Mouse (Mus musculus) lung, embryonic 14.5 days (tissue): Measurements from ENCODE around the gene Slc2a3. TPM values are rescaled to one million over a fixed set of nuclear protein-coding genes. Genes with fewer than 3 reads are reported as not detected.
A peak's percentile ranks its signal among the peaks of the same experiment; 100 is the strongest.

Experiments
- ATAC-seq: fragments of 200-750 bp; cut with Nextera tagmentation; 2 replicates; pipeline ENCODE4 v1.8.0; 2017; ENCODE audit warnings: mild to moderate bottlenecking, moderate TSS enrichment, moderate library complexity; ENCODE audit not compliant: insufficient read depth
- DNase-seq: peaks from one replicate; pipeline ENCODE4 v3.0.0-alpha.2; 2015
- H3K27ac ChIP-seq: fragments of 300-500 bp; sonication (generic); 2 replicates; pipeline ENCODE4 v1.5.1; 2014; ENCODE audit warnings: low read depth, mild to moderate bottlenecking, moderate library complexity
- H3K27me3 ChIP-seq: fragments of 300-500 bp; sonication (generic); 2 replicates; pipeline ENCODE4 v1.6.1; 2014; ENCODE audit warnings: low read length, control low read depth; ENCODE audit not compliant: insufficient read depth
- H3K36me3 ChIP-seq: fragments of 300-500 bp; sonication (generic); 2 replicates; pipeline ENCODE4 v1.6.1; 2014; ENCODE audit warnings: control low read depth; ENCODE audit not compliant: insufficient read depth
- H3K4me1 ChIP-seq: fragments of 300-500 bp; sonication (generic); 2 replicates; pipeline ENCODE4 v1.6.1; 2014; ENCODE audit warnings: antibody characterized with exemption, control low read depth; ENCODE audit not compliant: insufficient read depth
- H3K4me2 ChIP-seq: fragments of 300-500 bp; sonication (generic); 2 replicates; pipeline ENCODE4 v1.6.1; 2014; ENCODE audit warnings: mild to moderate bottlenecking
- H3K4me3 ChIP-seq: fragments of 300-500 bp; sonication (generic); 2 replicates; pipeline ENCODE4 v1.5.1; 2014; ENCODE audit warnings: low read depth, low read length
- H3K9ac ChIP-seq: fragments of 300-500 bp; sonication (generic); 2 replicates; pipeline ENCODE4 v1.6.1; 2014
- H3K9me3 ChIP-seq: fragments of 300-500 bp; sonication (generic); 2 replicates; pipeline ENCODE4 v1.6.1; 2016; ENCODE audit warnings: low read depth, low read length, control low read depth
- CTCF ChIP-seq: IDR thresholded peaks from 2 replicates; pipeline ENCODE4 v1.5.1; 2016; ENCODE audit warnings: antibody characterized with exemption, low read depth
- WGBS: fragments of 180-500 bp; shearing (Covaris S2); extraction: QIAGEN DNeasy Blood & Tissue Kit; methylation state at CpG from one replicate; pipeline ENCODE4 v1.1.7; 2014; 5-methylcytosine and 5-hydroxymethylcytosine counted together
- polyA plus RNA-seq: library from polyadenylated mRNA; unstranded; fragments of >200 nt; fragmentation: Nextera tagmentation; extraction: Ambion mirVana; gene quantifications from 2 replicates; pipeline ENCODE4 v1.2.1, GENCODE M21; 2014

Gene Slc2a3
- polyA plus RNA-seq, 1 experiment from 2014 or later: 8.4 TPM

DNA sequence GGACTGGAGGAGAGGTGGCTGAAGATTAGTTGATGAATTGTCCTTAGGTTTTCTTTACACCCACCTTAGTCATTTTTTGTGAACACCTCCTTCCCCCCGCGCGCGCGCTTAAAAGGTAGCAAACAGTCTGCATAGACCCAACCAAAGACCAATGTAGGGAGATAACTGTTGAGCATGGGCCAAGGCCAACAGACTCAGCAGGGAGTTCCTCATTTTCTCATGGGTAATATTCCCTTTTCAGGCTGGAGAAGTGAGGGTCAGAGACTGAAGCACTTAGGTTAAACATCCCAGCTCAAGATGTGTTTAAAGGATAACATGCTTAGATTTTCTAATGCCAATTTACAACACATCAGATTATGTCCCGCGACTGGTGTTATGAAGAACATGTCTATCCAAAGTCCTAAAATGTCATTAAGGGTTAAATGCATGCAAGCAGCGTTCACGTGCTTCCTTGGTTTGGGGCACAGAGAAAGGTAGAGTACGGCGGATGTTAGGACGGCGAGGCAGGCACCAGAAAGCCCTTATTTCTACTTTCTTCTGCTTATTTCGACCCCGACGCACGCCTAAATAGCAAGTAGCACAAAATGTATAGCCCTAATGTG is 37.5 kb downstream of the Slc2a3 start:
- WGBS: 32% methylated on average over 17 of the region's 17 CpGs
- DNase-seq (no peak), ATAC-seq (0 out of 2 replicates have a peak, but pooled peaks have one; percentile 1)
- peak overlapping the region; percentile 94 for H3K4me2 ChIP-seq
- TF ChIP-seq CTCF: no peak
- H3K4me1 ChIP-seq: no peaks in the 10 kb centered on the region; the same call in 1 of the 2 replicates
- H3K27ac ChIP-seq: no peak overlapping the region
- H3K9me3 ChIP-seq: no peaks in the 10 kb centered on the region
- peak overlapping the region; percentile 43 for H3K4me3 ChIP-seq
- H3K27me3 ChIP-seq: no peaks in the 10 kb centered on the region
- H3K36me3 ChIP-seq: no peaks in the 10 kb centered on the region
- no peak overlapping the region for H3K9ac ChIP-seq

DNA sequence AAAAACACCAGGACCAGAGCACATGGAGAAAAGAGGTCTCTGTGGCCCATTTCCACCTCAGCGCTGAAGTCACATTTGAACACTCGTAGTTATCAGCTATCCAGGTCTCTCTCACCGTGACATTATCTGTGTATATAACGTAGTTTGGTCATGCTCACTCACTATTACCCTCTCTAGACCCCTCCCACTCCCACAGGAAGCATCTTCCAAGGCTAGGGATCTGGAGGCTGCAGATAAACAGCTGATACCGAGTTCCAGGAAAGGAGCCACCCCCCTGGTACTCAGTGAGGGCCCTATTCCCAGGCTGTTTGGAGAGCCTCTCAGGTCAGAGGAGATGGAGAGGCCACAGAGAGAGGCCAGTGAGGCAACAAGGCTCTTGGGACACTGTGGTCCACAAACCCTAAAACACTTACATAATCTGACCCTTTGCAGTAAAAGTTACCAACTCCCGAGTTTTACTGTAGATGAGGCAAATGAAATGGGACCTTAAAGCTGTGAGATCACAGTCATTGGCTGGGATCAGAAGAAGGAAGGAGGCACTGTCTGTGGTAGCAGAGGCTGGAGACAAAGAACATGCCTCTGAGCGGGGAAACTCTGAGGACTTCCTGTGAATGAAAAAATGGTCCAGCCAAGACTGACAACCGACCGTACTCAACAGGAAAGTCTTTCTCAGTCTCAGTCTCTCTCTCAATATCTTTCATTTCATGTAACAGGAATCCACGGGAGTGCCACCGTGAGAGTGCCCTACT is 38.3 kb downstream of the Slc2a3 start:
- Histone ChIP-seq H3K9ac (no peak overlapping the region), H3K4me3 (no peak overlapping the region), H3K4me1 (no peaks in the 10 kb centered on the region; the same call in 1 of the 2 replicates), H3K36me3 (no peaks in the 10 kb centered on the region), H3K4me2 (no peak overlapping the region), H3K27ac (no peak overlapping the region), H3K27me3 (no peaks in the 10 kb centered on the region), H3K9me3 (no peaks in the 10 kb centered on the region)
- no peak for TF ChIP-seq CTCF
- WGBS: 64% methylated on average over 11 of the region's 11 CpGs
- ATAC-seq (no peak), DNase-seq (no peak)

DNA sequence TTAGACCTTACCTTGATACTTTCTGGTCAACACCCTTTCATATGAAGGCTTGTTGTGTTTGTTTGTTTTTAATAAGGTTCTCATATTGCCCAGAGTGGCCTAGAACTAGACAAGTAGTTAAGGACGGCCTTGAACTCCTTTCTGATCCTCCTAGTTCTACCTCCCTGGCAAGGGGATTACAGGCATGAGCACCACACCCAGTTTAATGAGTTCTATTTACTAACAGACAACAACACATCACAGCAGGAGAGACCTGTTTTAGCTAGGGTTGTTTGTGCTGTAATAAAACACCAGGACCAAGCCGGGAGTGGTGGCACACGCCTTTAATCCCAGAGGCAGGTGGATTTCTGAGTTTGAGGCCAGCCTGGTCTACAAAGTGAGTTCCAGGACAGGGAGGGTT is 39.0 kb downstream of the Slc2a3 start:
- 78% methylated on average over 3 of the region's 3 CpGs for WGBS
- DNase-seq (no peak), ATAC-seq (no peak)
- no peaks in the 10 kb centered on the region for H3K36me3 ChIP-seq
- no peak overlapping the region for H3K4me2 ChIP-seq
- no peak for TF ChIP-seq CTCF
- no peaks in the 10 kb centered on the region for H3K27me3 ChIP-seq
- H3K27ac ChIP-seq: no peak overlapping the region
- no peaks in the 10 kb centered on the region for H3K9me3 ChIP-seq
- no peak overlapping the region for H3K4me3 ChIP-seq
- H3K9ac ChIP-seq: no peak overlapping the region
- H3K4me1 ChIP-seq: no peaks in the 10 kb centered on the region; the same call in 1 of the 2 replicates

DNA sequence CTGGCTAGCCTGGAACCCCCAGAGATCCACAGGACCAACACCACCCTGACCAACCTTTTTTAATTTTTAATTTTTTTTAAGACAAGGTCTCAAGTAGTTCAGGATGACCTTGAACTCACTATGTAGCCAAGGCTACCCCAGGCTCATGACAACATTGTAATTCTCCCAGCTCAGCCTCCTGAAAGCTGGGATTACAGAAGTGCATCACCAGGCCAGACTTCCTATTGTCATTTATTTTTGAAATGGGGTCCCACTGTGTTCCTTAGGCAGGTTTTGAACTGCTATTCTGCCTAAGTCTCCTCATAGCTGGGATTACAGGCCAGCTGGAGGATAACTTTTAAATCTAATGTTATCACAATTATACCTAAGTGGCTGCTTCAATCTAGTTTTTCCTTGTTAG is 39.5 kb downstream of the Slc2a3 start:
- Histone ChIP-seq H3K27me3 (no peaks in the 10 kb centered on the region), H3K9me3 (no peaks in the 10 kb centered on the region), H3K4me3 (no peak overlapping the region), H3K36me3 (no peaks in the 10 kb centered on the region), H3K4me2 (no peak overlapping the region), H3K4me1 (no peaks in the 10 kb centered on the region; the same call in 1 of the 2 replicates), H3K27ac (no peak overlapping the region), H3K9ac (no peak overlapping the region)
- no peak for TF ChIP-seq CTCF
- no peak for DNase-seq
- ATAC-seq: no peak

DNA sequence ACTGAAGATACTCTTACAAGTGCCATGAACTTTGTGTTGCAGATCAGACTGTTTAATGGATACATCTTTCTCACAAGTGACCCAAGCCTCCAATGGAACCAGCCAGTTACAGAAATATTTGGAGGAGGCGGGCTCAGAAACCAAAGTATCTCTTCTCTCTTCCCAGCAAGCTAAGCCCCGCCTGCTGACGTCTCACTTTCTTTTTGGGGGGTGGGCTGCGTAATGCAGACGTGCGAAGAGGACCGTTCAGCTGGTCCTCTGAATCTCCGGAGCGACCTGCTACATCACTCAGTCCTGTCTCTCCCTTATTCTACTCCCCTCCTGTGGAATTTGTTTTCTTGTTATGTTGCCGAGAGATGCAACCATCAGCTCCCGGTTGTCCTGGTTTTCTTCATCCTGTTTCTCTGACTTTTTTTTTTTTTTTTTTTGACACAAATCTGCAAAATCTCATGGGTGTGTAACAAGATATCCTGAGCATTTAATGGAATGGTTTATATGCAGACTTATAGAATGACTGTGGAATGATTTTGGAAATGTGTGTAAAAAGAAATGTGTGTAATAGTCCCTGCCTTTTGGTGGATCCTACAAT is 40.3 kb downstream of the Slc2a3 start:
- DNase-seq: peak; percentile 91
- no peak overlapping the region for H3K9ac ChIP-seq

DNA sequence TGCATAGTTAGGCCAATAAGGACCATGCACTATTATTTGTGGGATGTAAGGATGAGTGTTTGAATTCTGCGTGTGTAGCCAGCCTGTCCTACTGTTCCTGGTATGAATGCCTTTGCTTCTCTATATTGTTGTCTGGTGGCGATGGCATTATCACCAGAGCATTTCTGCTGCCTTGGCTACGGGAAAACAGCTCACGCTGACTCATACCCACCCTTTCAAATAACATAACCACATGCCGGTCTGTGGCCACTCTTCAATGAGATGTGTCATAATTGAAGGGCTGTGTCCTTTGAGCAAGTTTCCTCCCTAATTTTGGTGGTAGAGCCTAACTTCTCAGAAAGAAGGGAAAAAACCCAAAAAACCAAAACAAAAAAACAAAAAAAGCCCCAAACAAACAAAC is 42.7 kb downstream of the Slc2a3 start:
- H3K36me3 ChIP-seq: no peaks in the 10 kb centered on the region
- ATAC-seq: no peak
- H3K9ac ChIP-seq: no peak overlapping the region
- TF ChIP-seq CTCF: no peak
- H3K4me2 ChIP-seq: no peak overlapping the region
- WGBS: 85% methylated on average over 5 of the region's 5 CpGs
- no peaks in the 10 kb centered on the region for H3K27me3 ChIP-seq
- no peak for DNase-seq
- no peak overlapping the region for H3K4me3 ChIP-seq
- H3K27ac ChIP-seq: no peak overlapping the region
- H3K9me3 ChIP-seq: no peaks in the 10 kb centered on the region
- H3K4me1 ChIP-seq: no peaks in the 10 kb centered on the region

More for the DNA sequence above, 40.3 kb downstream of the Slc2a3 start:
- TF ChIP-seq CTCF: no peak
- H3K27me3 ChIP-seq: no peaks in the 10 kb centered on the region
- H3K4me1 ChIP-seq: no peaks in the 10 kb centered on the region; the same call in 1 of the 2 replicates
- H3K4me2 ChIP-seq: peak overlapping the region; percentile 49
- WGBS: under 1% methylated on average over 11 of the region's 11 CpGs
- peak; percentile 70 for ATAC-seq
- H3K4me3 ChIP-seq: peak overlapping the region; percentile 31
- no peaks in the 10 kb centered on the region for H3K36me3 ChIP-seq
- no peaks in the 10 kb centered on the region for H3K9me3 ChIP-seq
- H3K27ac ChIP-seq: no peak overlapping the region

DNA sequence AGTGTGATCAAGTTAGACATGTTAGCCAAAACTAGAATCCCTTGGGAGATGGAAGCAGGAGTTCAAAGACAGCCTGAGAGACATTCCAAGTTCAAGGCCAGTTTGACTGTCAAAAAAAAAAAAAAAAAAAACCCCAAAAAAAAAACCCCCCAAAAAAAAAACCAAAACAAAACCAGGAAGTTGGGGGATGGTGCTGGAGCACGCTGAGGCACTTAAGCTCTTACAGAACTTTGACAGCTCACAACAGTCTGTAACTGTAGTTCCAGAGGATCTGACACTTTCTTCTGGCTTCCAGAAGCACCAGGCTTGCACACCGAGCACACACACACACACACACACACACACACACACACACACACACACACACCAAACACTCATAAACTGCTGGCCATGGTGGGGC is 45.5 kb downstream of the Slc2a3 start:
- Histone ChIP-seq H3K27me3 (no peaks in the 10 kb centered on the region), H3K9me3 (no peaks in the 10 kb centered on the region), H3K4me3 (no peak overlapping the region), H3K4me2 (no peak overlapping the region), H3K27ac (no peak overlapping the region), H3K4me1 (no peaks in the 10 kb centered on the region), H3K9ac (no peak overlapping the region), H3K36me3 (no peaks in the 10 kb centered on the region)
- DNase-seq (peak; percentile 45), ATAC-seq (no peak)
- 27% methylated on average over 2 of the region's 2 CpGs for WGBS
- TF ChIP-seq CTCF: no peak
